Mouse (Mus musculus) gastrocnemius, postnatal 10 days (tissue): ENCODE measurements around the gene Fuca1. TPM values are rescaled to one million over a fixed set of nuclear protein-coding genes. Genes with fewer than 3 reads are reported as not detected.

ENCODE experiments used
- DNase-seq: peaks from one replicate; pipeline ENCODE4 v3.0.0; 2021; ENCODE audit warnings: mixed read lengths
- total RNA-seq, 2 experiments: library from RNA; stranded (reverse); gene quantifications; 2 replicates each; pipeline ENCODE4 v1.2.3; 2021

The Fuca1 gene
- total RNA-seq, 2 experiments from 2014 or later = 36.1 to 41.4 TPM

DNA sequence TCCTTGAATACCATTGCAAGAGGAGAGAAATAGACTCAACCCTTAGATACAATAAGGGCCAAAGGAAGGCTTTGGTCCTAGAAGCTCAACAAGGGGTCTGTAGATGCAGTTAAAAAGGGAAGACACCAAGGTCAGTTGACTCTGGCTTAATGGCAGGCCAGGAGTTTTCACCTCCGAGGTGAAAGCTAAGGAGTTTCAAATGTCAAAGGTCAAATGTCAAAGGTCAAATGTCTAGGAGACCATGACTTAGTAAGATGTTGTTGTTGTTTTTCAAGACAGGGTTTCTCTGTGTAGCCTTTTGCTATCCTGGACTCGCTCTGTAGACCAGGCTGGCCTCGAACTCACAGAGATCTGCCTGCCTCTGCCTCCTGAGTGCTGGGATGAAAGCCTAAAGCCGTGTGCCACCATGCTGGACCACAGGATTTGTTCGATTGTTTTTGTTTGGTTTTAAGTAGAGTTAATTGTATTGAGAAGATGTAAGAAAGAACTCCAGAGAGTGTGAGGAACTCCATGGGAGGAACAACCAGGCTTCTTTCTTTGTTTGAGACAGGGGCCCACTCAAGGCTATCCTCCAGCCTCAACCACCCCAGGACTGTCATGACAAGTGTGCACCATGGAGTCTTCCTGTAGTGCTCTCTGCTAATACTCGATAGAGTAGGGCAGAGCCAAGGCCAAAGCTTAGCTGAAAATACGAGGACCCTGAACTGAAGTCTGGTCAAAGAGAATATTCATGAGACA lies 31.2 kb upstream of the Fuca1 start:
- no peak for DNase-seq

- peak; percentile 77 for DNase-seq
Observed at GRCm38 (mm10) chr4:135889884-135890283, 30.7 kb upstream of the Fuca1 start.

DNA sequence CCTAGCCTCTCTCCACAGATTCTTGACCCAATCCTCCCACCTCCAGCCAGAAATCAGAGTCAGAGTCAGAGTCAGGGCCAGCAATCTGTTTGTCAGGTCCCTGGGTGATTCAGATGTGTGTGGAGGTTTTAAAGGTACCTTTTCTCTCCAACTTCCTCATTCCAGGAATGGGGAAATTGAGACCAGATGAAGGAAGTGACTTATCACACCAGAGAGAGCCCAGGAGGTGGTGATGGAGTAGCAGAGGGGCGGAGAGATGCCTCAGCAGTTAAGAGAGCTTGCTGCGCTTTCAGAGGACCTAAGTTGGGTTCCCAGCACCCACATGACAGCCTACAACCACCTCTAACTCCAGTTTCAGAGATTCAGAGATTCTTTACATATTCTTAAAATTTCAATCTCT lies 29.0 kb upstream of the Fuca1 start:
- DNase-seq = no peak

DNA sequence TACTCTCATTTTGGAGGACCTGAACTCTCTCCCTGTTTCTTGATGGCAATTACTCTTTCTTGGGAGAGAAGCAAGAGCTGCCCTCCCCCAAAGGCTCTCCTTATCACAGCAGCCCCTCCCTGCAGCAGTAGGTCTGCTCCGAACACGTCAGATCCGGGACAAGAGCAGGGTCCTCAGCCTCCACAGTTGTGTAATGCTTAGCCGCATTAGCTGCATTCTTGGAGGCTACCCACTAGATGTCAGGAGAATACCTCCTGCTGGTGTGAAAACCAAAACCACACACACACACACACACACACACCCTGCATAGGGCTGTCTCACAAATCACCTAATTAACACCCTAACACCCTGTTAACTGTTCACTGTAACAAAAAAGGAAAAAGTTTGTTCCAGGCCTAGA lies 27.7 kb upstream of the Fuca1 start:
- no peak for DNase-seq

DNA sequence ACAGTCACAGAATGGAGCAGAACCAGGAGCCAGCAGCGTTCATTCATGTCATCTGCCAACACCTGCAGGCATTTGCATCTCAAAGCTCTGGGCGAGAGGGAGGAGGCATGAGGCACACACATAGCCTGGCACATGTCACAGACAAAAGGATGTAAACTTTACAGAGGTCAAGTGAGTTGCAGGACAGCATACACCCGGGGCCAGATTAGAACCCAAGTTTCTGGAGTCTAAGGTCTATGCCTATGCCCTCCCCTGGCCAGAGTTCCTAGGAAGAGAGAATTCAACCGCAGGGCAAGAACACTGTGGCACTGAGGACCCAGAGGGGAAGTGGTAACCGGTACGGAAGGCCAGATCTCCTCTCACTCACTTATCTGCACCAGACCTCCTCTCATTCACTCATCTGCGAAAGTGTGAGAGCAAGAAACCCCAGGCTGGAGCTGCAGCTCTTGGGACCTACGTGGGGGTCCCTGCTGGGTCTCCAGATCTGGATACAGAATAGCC lies 25.4 kb upstream of the Fuca1 start, which contains the start of gene Cnr2:
Cnr2 (plus strand) TSS at position 324 of the 501 bp plus-strand sequence.
- no peak for DNase-seq

DNA sequence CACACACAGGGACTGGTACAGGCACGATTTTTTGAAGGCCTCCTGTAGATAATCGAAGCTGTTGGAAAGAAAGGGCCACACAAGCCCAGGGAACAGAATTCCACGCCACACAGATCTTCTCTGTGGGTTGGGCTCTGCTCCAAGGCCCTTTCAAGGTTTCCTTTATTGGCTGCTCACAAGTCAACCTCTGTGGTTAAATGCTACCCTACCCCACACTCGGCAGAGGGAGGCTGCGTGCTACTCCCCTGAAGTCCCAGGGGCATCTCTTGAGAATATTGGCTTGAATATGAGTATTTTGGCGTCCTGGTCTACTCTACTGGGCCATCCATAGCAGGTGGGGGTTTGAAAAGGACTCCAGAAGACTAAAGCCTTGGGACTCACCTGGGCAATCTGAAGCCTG lies 24.4 kb upstream of the Fuca1 start:
- no peak for DNase-seq

- no peak for DNase-seq
Observed at GRCm38 (mm10) chr4:135898380-135899049, 22.0 kb upstream of the Fuca1 start.

DNA sequence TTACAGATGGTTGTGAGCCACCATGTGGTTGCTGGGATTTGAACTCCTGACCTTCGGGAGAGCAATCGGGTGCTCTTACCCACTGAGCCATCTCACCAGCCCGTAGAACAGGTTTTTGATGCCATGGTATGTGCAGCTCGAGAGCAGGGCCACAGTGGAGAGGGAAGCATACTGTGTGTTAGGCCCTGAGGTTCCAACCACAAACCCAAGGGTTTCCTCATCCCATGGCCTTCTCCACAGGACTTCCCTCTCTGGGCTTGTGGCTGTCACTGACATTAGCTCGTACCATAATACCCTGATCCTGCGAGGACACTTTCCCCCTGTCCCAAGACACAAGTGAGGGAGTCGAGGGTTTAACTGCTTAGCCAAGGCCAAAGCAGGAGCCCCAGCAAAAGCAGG lies 21.5 kb upstream of the Fuca1 start:
- no peak for DNase-seq

GRCm38 (mm10) chr4:135900008-135900407 lies 20.5 kb upstream of the Fuca1 start:
- DNase-seq = no peak

GRCm38 (mm10) chr4:135902606-135903242 lies 17.8 kb upstream of the Fuca1 start:
- DNase-seq = no peak

DNA sequence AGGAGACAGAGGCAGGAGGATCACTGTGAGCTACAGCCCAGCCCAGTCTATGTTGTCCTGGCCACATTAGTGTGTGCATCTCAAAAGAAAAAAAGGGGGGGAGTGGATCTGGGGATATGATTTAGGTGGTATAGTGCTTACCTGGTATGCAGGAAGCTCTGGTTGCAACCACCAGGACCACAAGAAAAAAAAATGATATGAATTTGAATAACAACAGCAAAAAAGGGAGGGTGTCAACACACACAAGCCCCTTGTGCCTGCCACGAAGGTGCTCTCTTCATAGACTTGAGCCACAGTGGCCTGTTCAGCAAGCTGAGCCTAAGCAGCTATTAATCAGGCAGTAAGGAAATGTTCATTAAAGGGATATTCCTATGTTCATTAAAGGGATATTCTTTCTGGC lies 15.7 kb upstream of the Fuca1 start:
- DNase-seq = no peak

DNA sequence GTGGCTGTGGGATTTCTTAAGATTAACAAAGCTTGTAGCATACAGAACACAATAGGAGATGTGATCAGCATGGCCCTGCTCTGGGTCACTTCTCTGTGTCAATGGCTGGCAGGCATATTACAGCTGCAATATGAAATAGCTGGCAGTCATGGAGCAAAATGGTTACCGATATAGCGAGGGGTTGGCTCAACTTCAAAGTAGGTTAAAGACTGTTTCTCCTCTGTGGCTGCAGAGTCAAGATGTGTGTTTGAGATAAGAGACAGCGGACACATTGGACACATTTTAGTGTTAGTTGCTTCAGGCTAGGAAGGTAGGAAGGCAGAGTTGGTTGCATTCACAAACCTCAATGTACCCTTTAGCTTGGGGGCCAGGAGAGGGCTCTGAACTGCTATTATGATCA lies 13.9 kb upstream of the Fuca1 start:
- DNase-seq = no peak

GRCm38 (mm10) chr4:135909326-135910066 lies 11.0 kb upstream of the Fuca1 start:
- DNase-seq = no peak

DNA sequence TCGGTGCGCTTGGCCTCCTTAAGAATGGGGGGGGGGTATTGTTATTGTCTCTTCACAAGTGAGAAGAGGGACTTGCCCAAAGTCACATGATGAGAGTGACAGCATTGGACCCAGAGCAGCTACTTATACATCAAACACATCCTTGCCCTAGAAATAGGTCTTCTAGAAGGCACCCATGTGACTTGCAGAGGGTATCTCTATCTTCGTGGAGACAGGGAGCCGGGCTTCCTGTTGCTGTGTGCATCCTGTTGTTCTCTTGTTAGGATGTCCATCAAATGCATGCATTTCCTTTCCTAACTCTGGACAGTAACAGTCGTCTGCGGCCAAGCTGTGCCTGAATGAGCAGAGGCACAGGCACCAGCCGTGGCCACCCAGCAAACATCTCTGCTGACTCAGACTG lies 9.0 kb upstream of the Fuca1 start:
- no peak for DNase-seq

- DNase-seq = no peak
Observed at GRCm38 (mm10) chr4:135912164-135912563, 8.4 kb upstream of the Fuca1 start.

- no peak for DNase-seq
Observed at GRCm38 (mm10) chr4:135912835-135913234, 7.7 kb upstream of the Fuca1 start.

DNA sequence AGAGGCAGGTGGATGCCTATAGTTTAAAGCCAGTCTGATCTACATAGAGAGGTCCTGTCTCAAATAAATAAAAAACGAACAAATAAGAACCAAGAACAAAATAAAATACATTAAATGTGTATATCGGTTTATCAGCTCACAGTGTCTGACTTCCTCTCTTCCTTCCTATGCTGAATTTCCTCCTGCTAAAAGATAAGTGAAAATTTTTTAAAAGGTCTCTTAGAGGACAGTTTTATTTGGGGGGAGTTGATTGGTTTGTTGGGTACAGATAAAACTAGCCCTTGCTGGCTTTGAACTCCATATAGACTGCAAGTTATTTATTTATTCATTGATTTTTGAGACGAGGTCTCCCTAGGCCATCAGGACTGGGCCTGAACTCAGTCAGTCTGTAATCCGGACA lies 7.1 kb upstream of the Fuca1 start:
- DNase-seq = no peak

GRCm38 (mm10) chr4:135918635-135919279 lies 1.8 kb upstream of the Fuca1 start:
- DNase-seq = no peak

DNA sequence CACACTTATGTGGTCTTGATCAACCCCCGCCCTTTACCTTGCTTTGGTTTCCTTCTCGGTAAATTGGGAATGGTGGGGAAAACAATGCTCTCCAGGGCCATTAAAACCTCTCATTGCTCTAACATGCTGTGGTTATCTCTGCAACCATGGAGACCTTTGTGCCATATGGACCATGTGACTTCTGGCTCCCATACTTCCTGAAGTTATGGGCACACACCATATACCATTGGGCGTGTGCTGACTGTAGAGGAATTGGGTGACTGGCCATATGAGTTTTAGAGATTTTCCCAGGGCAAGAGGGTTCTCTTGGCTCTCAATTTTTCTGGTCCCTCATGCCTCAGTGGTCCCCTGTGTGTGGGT lies 1.3 kb upstream of the Fuca1 start:
- no peak for DNase-seq

DNA sequence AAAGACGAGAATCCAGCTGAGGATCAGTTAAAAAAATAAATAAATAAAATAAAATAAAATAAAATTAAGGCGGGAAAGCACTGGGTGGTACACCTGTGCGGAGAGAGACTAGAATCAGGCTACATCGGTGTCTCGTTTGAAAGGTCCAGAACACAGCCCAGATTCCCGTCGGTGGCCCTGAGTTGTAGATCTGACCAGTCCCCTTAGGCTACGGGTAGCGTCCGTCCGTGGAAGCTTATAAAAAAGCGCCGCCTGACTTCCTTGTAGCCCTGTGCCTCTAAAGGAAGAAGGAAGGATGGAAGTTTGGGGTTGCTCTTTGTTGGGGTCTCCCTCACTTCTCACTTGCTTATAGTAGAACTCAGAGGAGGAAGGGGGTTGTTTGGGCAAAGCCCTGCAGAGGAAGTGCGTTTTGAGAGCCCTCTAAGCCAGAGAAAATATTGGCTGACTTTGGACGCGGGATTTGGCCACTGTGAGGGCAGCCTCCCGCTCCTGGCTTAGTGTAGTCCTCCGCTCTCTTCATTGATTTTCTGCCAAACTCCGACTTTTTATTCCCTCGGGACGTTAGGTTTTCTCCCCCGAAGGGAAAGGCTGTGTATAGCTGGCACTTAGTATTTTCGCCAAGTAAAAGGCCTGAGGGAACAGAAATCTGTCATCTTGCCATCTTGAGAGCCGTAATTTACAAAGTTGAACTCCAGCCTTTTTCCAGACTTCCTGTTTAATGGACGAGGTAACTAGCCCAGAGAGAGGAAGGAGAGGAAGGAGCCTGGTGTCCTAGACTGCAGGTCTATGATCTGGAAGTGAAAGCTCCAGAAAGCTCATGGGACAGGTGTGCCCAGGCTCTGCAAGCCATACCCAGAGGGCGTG lies 954 bp downstream of the Fuca1 start:
- DNase-seq = no peak

GRCm38 (mm10) chr4:135922190-135922589 lies 1.7 kb downstream of the Fuca1 start:
- DNase-seq = no peak
